Mouse (Mus musculus) naive thymus-derived CD4-positive, alpha-beta T cell, adult 2 months (primary cell): ENCODE measurements at regions not wholly inside any gene's neighbourhood (a gene's known extent, or its start where the extent isn't known, plus 50 kb on each side); places are given as distances from the start of the nearest gene placed in this dataset.

Source experiments
- DNase-seq: peaks from one replicate; pipeline ENCODE4 v3.0.0-alpha.2; 2011; ENCODE audit warnings: low read depth

DNA sequence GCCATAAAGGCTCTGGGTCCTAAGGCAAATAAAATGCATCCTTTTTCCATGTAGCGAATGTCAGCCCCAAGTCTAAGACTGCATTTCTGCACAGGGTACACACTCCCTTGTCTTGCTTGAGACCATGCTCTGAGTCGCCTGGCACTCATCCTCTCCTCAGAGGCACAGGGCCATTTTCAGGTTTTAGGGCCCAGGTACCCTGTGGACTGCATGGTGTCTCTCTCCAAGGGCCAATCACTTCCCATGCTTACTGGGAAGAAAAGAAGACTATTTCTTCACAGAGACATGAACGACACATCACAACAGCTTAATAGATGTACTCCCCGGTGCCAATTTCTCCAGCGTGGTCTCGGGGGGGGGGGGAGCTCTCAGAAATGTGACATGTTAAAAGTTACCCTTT lies 434.5 kb upstream of the Cdh4 start:
- DNase-seq = no peak

DNA sequence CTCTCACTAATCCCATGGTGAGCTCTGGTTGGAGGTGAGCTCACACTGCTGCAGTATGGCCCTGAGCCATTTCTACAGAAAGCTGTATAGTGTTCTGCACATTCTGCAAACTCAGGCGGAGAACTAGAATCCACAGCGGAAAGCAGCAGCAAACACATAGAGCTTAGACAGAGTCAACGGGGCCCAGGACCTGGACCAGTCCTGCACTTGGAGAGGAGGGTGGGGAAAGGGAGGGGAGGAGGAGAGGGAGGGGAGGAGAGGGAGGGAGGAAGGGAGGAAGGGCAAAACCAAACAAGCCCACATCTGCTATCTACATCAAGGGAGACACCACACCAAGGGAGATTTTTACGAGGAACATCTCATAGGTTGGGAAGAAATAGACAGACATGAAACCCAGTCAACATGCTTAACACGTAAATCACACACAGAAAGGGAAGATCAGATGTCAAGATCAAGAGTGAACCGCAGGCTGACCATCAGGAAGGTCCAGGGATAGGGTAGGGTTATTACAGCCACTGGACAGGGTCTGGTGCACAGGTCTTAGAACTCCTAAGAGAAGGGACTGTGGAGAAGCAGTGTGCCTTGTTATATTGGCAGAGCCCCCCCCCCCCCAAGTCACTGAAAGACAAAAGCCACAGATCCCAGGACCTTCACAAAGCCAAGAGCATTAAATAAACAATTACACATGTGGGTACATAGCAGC lies 428.2 kb upstream of the Cdh4 start:
- no peak for DNase-seq

DNA sequence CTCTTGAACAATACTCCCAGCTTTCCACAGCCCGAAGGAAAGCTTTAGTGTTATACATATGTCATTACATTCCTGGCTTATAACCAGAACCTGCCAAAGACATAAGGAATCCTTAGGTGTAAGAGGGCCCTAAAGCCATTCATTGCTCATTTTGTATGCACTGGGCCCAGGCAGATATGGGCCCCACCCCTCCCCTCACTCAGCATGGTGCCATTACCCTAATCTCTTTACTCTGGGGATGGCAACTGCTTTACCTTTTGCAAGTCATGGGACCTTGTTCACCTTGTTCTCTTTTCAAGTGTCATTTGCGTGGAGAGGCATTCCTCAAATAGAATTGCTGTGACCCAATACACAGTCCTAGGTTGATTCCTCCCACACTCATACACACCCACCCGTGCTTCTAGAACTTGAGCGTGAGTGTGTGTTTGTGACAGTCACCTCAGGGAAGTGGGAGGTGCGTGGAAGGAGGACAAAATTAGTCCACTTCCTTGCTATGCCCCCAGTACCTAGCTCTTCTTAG lies 419.5 kb upstream of the Cdh4 start:
- no peak for DNase-seq

DNA sequence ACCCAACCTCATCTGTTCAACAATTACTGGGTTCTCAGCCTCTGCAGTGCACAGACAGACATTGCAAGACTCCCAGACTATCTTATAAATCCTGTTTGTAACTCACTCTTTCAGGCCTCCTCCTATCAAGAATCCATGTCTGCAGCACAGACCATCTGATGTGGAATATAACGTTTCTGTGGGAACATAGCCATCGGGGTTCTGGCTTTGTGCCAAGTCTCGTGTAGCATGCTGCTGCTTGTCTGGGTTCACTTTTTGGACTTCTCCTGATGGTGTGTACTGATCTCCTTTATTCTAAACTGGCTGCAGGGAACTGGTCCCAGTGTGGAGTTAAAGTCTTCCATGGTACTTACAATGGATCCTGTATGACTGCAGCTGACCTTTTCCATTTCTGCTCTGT lies 418.0 kb upstream of the Cdh4 start:
- no peak for DNase-seq

DNA sequence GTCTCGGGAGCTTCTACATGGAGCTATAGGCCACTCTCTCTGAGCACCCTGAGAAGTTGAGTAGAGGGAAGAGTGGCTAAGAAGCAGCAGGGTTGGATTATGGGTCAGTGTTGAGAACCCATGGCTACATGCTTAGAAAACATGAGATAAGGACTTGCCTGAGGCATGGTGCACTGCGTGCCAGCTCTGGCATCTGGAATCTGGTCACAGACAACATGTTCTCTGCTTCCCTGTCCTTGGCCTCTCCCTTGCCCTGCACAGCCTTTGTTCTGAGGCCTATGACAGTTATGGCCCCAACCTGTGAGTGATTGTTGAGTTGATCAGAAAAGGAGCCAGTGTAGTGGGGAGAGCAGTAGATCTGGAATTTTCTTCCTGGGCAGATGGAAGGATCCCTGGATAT lies 409.1 kb upstream of the Cdh4 start:
- DNase-seq = no peak

DNA sequence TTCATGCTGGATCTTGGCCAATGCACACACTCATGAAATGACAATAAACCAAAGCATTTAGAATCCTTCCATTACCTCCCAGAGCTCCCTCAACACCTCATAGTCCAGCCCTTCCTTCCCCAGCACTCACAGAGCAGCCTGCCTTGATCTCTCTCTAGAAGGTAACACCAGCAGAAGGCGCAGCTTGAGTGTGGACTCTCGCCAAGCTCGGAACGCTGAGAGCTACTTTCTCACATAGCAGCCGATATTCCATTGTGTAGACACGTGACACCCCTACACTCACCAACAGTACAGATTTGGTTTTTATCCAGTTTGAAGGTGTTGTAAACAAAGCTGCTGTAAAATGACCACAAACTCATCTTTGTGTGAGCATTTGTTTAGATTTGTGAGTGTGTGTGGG lies 406.8 kb upstream of the Cdh4 start:
- no peak for DNase-seq

DNA sequence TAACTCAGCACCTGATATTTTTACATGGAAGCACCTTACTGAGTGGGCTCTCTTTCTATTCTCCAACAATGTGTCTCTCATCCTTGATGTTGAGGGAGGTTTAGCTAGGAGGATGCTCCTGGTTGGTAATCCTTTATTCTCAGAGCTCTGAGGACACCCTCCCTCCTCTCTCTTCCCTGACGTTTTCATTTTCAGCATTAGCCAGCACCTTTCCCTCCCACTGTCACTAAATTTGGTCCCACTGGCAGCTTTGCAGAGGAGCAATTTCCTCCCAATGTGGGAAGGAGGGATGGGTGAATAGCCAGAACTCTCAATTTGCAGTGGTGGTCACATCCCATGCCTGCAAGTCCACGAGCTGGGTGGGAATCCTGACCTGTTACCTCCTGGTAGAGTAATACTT lies 402.5 kb upstream of the Cdh4 start:
- no peak for DNase-seq

DNA sequence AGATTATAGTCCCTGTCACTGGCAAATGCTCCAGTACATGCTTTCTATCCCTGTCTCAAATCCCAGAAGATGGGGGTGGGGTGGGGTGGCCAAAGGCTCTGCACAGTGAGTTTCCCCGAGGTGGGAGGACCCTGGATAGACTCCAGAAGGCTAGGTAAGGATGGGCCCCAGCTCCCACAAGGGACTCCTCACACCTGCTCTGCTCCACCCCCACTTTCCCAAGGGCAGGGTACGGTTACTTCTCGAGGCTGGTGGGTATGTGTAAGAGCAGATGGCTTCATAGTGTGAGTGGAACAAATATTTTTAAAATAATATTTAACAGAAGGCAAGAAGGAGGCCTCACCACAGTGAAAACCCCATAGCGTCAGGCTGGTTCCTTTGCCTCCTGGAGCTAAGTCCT lies 398.6 kb upstream of the Cdh4 start:
- DNase-seq = no peak

DNA sequence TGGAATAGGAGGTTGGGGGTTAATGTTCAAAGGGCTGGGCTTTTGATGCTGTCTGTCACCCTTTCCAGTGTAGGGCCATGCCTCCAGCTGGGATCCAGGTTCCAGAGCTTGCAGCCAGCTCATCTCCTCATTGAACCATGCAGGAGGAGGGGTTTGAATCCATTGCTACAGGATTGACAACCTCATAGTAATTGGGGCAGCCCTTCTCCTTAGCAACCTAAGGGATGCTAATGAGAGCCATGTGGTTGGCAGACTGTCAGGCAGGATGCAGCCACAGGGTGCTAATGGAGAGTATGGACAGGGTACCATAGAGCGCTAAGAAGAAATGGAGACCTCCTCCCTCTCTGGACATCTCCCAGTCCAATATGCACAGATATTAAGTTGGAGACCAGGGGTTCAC lies 396.9 kb upstream of the Cdh4 start:
- no peak for DNase-seq

DNA sequence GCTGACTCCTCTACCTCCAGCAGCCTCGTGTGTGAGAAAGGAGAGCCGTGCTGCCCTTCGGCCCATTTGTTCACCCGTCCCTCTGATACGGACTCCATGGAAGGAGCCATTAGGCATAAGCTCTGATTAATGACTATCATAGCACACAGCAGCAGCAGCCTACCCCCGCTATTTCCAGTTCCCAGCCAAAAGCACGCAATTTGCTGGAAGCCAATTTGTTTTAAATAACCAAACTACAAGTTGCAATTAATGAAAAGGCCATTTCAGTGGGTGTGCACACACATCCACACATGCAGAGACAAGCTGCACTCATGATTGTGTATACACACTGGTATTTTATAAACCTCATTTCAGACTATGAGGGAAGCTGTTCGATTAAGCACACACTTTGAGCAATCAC lies 387.8 kb upstream of the Cdh4 start:
- DNase-seq = no peak

DNA sequence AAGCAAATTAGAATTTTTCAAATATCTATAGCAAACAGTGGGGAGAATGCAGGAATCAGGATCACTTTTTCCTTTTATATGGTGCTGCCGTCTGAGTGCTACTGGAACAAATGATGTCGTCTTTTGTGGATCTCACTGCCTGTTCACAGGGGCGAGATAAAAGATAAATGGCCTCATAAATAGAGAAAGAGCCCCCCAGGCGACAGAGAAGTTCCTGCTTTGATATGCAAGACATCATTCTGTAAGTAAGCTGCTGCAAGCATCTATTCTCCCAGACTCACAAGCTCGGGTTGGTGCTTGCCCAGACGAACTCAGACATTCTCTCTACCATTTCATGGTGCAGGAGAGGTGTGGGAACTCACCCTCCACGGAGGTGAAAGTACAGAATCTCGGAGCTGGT lies 377.6 kb upstream of the Cdh4 start:
- DNase-seq = no peak

DNA sequence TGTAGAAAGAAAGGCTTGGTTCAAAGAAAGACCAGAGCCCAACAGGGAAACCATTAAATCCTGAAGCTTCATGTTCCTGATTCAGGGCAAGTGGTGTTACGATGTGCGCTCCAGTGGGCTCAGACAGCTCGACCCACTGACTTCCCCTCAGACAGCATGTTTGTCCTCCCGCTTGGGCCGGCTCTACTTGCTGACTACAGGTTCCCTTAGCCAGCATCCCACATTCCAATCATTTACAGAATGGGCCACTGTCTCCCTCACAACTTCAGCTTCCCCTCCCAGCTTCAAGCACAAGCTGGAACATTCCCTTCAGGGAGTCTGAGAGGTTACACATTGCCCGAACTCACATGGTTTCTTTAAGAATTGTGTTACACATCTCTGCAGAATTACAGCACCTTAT lies 372.7 kb upstream of the Cdh4 start:
- DNase-seq = no peak

DNA sequence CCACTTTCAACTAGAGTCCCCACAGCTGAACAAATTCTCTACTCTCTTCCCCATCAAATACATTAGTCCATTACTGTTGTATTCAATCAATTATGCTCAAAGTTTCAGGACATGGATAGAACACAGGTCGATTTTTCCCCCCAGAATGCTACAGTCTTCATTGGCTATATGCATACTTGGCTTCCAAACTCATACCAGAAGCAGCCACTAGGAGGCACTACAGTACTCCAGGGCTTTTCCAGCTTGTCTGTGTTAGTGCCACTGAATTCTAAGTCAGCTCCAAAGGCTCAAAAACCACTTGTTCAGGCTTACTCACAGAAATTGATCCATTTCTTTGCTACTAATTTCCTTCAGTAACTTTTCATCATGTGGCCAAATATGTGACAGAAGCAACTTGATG lies 371.9 kb upstream of the Cdh4 start:
- DNase-seq = no peak

DNA sequence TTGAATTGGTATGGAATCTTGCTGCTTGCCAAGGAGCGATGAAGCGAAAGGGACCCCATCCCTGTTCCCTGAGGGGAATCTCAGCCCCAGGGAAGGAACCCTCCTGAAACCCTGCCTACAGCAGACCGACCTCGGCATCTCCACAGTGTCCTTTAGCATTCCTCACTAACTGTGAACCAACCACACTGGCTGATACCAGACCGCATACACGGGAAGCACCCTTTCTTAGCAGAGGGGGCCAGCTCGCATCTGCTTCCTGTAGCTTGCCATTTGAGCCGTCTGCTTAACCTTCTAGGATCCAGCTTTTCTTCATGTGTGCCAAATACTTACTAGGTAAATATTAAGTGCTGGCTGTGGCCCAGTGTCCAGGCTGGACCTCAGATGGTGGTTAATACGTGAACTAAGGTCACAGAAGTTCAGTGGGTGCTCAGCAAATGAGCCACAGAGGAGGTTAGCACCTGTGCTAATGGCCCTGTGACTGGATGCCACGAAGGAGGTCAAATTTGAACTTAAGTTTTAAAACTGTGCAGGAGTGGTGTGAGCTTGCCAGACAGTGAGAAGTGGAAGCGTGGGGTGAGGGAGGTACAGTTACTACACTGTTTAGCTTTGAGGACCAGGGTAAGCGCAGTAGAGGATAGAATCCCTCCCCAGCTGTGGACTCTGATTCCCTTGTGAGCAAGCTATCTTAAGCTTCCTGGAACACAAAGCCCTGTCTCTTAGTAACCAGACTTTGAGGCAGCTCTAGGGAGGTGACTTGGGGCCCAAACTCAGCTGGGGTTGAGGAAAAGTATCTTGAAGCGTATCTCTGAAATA lies 361.6 kb upstream of the Cdh4 start:
- no peak for DNase-seq

DNA sequence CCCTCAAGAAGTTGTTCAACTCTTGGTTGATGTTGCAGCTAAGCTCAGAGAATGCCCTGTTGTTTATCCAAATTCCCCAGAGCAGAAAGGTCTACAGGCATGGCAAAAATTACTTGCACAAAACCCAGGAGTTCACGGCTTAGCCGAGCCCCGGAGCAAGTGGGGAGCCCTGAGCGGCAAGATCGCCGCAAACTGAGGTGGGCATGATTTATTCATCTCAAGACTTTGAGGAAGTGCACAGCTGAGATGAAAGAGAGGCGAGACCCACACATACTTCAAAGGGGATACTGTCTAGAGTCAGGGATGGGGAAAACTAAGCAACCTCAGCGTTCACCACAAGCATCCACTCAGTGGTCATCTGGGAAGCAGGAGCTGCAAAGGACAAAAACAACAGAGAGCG lies 355.3 kb upstream of the Cdh4 start:
- DNase-seq = no peak

DNA sequence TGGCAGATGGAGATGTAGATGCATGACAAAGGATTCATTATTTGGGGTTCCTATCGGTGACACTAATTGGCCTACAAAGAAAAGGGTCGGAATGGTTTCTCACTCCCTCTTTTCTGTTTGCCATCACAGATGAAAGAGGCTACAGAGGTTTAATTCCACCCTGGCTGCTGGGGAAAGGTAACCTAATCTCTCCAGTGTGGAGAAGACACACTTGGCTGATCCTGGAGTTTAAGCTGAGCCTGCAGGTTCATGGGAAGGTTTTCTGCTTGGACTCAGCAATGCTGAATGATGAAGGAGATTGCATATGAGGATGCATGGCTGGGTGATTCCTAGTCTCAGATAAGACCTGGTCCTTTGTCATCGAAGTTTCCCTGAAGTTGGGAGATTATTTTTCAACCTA lies 350.8 kb upstream of the Cdh4 start:
- no peak for DNase-seq

DNA sequence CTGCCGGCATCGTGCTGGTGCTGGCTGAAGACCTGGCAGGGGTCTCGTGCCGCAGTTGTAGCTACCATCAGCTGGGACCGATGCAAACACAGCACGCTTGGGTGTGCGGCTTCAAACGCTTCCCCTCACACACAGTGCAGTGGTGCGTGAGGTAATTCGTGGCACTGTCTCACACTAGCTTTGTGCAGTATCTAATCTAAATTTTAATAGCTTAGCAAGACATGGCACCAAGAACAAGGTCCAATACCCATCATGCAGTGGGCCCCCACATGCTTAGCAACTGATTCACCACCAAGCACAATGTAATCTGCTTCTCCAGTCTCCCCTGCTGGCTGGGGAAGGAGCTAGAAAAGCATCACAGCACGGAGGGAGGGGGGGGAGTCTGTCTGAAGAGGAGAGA lies 348.2 kb upstream of the Cdh4 start:
- DNase-seq = no peak

DNA sequence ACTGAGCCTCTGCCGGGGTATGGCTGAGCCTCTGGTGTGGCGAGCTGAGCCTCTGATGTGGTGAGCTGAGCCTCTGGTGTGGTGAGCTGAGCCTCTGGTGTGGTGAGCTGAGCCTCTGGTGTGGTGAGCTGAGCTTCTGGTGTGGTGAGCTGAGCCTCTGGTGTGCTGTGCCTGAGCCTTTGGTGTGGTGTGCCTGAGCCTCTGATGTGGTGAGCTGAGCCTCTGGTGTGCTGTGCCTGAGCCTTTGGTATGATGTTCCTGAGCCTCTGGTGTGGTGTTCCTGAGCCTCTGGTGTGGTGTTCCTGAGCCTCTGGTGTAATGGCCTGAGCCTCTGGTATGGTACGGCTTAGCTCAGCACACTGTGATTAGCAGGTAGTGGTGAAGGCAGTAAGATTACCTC lies 346.2 kb upstream of the Cdh4 start:
- DNase-seq = no peak

DNA sequence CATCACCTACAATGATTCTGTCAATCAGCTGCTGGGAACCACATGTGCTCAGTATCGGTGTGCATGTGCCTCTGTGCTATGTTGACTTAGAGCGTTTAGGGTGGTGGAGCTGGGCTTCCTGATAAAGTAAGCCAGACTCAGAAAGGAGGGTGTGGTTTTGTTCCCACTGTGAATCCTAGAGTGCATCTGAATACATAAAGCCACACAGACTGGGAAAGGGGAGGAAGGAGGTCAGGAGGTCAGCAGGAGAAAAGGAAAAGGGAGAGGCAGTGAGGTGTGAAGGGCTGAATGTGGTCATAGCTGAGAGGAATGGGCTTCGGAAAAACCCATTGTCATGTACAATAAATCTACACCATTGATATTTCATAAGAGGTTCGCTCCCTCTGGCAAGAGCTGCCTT lies 345.4 kb upstream of the Cdh4 start:
- no peak for DNase-seq

DNA sequence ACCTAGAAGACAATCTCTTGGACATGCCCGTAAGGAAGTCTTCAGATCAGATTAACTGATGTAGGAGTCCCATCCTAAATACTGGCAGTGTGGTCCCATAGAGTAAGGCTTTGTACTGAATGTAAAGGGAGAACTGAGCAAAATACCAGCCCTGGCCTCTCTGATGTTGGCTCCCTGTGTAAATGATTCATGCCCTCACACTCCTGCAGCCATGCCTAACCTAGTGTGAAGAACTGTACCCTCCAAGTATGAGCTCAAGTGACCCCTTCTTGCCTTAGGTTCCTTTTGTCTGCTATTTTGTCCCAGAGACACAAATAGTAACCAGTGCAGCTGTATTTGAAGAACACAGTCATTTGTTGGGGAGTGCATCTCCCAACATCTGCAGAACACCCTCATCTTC lies 342.4 kb upstream of the Cdh4 start:
- no peak for DNase-seq

DNA sequence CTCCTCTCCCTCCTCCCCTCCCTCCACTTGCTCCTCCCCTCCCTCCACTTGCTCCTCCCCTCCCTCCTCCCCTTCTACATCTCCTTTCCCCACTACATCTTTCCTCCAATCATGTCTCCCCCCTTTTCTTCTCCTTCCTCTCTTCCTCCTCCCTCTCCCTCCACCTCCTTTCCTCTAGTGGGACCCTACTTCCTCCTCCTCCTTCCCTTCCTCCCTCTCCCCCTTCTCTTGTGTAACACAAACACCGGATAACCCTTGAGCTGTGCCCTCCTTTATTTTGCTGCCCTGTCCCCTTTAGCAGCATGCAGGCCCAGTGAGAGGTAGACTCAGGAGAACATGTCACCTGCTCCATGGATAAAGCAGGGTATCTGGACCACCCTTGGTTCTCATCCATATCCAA lies 339.1 kb upstream of the Cdh4 start:
- no peak for DNase-seq

DNA sequence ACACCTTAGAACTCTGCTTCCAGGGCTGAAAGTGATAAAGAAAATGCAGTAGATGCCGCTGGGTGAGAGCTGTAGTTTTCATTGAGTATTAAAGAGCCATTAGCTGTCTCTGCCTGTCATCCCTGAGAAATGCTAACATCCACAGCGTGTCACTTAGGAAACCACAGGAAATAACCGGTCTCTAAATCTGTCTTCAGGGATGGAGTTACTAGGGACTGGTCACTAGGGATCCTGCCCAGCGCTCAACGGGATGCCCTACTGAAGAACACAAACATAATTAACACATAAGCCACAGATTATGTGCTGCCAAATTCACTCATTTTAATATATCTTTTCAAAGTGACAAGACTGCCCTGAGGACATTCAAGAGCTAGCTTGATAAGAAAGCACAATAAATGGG lies 329.3 kb upstream of the Cdh4 start:
- DNase-seq = no peak

DNA sequence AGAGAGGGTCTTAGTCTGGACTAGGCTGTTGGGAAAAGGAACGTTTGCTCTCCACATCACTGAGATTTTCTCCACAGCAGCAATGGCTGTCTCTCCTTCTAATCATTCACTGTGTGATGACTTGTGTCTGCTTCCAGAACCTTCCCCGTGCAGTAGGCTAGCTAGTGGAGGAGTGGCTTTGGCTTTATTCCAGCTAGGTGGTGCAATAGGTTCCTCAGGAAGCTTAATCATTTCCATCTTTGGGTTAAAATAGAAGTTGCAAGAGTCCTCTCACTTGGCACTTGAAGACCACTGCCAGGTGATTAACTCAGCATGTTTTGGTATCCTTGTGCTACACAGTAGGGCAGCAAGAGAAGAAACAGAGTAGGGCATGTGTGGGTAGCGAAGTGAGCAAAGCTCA lies 314.2 kb upstream of the Cdh4 start:
- DNase-seq = no peak

DNA sequence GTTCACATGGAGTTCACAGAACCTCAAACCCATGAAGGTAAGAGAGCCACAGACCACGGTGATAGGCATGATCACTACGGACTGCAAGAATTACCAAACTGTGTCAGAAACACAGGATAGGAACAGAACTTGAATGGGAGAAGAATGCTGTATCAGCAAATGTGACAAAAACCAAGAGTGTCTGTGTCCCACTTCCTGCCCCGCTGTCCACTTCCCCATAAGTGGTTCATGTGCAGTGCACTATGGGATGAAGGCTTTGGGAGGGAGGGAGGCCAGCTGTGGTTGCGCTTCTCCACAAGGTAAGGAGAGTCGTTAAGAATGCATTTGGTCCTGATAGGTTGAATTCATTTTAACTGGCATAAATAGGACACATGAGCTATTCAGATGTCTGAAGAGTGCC lies 313.8 kb upstream of the Cdh4 start:
- DNase-seq = no peak
